Mouse (Mus musculus) small intestine, adult 10 weeks (tissue): Measurements from ENCODE around the gene Gcnt7. TPM values are rescaled to one million over a fixed set of nuclear protein-coding genes. Genes with fewer than 3 reads are reported as not detected.

Experiments
- polyA plus RNA-seq: library from polyadenylated mRNA; stranded (reverse); fragments of 350-450 nt; fragmentation: Illumina TruSeq; extraction: RNeasy Lipid Tissue Mini Kit (QIAGEN cat#74804); gene quantifications from one replicate; pipeline ENCODE4 v1.2.3, GENCODE M21; 2014; ENCODE audit warnings: low replicate concordance

Gene Gcnt7
- not detected for polyA plus RNA-seq

GRCm38 (mm10) chr2:172458496-172458895, at the start of gene Gcnt7:
Gene Gcnt7, minus strand, starts transcription at chr2:172458596.

GRCm38 (mm10) chr2:172472318-172472717, 13.9 kb upstream of the Gcnt7 start, which contains the start of gene Fam209:
Gene Fam209, plus strand, starts transcription at chr2:172472520.

GRCm38 (mm10) chr2:172439843-172440639, 18.4 kb downstream of the Gcnt7 start, which contains the start of gene Rtf2:
Gene Rtf2, plus strand, starts transcription at chr2:172440556.

Other genes with a start within 250 kb of the Gcnt7 start
- not detected for gene Mc3r, start 210.1 kb downstream of the Gcnt7 start, polyA plus RNA-seq
- 15.9 TPM for gene Fam210b, start 113.0 kb downstream of the Gcnt7 start, polyA plus RNA-seq
- 6.5 TPM for gene Aurka, start 88.1 kb downstream of the Gcnt7 start, polyA plus RNA-seq
- gene Cstf1, start 87.9 kb downstream of the Gcnt7 start, polyA plus RNA-seq = 2.2 TPM
- gene Cass4, start 64.8 kb downstream of the Gcnt7 start, polyA plus RNA-seq = 0.52 TPM
- 0.71 TPM for gene Rtf2, start 18.0 kb downstream of the Gcnt7 start, polyA plus RNA-seq
- not detected for gene Fam209, start 13.9 kb upstream of the Gcnt7 start, polyA plus RNA-seq
- not detected for gene Tfap2c, start 91.0 kb upstream of the Gcnt7 start, polyA plus RNA-seq